Mouse (Mus musculus) 3T3-L1 (cell line): ENCODE measurements around the gene Olfr223.
"Not testable (repeated sequence)": the region's sequence is repeated elsewhere in the genome, so short reads cannot be mapped to it uniquely, and the experiment has no call there.

ENCODE experiments used
- DNase-seq: peaks from one replicate; pipeline ENCODE4 v3.0.0-alpha.2; 2015; ENCODE audit warnings: low read depth, low spot score

The Olfr223 gene

DNA sequence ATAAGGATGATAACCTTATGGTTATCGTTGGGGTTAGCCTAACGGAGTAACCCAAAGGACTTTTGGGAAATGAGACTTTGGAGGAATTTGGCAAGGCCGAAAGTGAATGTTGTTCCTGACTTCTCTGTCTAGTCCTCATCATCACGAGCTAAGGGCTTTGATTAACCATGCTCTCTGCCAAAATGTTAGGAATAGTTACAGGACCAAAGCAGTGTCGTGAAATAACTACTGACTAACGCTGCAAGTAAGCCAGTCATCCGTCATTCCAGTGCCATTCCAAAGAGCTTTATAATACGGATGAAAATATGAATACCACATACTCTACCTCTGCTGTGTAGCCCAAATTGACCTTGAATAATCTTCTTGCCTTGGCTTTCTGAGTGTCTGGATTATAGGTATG lies 3.9 kb upstream of the Olfr223 start:
- DNase-seq, result no peak

DNA sequence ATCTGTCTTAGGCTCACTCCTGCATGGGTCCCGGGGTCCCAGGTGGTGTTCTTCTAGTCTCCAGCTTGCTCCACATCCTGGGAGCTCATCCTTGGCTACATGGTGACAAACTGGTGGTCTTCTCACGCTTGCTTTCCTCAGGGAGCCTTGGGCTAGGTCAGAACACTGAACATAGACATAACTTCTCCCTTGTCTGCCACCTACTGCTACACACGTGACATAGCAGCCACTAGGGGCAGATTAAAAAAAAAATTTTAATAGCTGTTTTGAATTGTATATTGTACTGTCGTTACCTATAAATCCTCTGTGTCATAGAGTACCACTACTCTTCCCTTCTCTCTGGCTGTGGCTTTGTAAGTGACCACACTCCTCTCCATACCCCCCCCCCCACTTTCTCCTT lies 3.0 kb upstream of the Olfr223 start:
- peak; percentile 36 for DNase-seq

DNA sequence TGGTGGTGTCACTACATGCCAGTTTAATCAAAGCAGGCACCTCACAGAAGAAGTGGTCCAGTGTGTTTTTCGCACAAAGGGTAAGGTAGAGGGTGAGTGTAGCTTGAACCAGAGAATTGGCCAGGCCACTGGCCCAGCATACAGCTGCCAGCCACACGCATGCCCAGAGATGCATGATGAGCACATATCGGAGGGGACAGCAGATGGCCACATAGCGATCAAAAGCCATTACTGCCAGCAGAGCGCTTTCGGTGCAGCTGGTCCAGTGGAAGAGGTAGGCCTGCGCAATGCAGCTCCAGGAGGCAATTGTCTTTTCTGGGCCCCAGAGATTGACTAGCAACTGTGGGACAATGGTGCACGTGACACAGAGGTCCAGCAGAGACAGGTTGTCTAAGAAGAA lies 3.6 kb downstream of the Olfr223 start:
- DNase-seq, result no peak

DNA sequence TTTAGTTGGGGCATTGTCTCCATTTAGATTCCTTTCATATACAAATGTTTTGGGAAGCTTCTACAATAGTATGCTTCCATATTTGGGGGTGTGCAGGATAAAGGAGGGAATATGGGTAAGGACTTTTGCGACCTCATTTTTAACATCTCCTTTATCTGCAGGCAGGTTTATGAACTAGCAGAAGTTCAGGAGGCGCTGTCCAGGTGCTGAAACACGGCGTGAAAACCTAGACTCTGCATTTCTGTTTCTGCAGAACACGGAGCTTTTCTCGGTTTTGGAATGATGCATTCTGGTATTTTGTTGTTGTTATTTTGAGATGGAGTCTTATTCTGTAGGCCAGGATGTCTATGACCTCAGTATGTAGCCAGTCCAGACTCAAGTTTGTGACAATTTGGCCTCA lies 8.6 kb downstream of the Olfr223 start:
- peak; percentile 59 for DNase-seq

DNA sequence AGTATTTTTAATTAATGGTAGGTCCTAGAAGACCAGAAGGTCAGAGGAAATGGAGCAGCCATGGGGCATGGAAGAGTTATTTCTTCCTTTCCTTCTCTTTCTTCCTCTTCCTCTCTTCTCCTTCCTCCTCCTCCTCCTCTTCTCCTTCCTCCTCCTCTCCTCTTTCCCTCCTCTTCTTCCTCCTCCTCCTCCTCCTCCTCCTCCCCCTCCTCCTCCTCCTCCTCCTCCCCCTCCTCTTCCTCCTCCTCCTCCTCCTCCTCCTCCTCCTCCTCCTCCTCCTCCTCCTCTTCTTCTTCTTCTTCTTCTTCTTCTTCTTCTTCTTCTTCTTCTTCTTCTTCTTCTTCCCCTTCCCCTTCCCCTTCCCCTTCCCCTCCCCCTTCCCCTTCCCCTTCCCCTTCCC lies 17.0 kb downstream of the Olfr223 start, which contains the start of gene Olfr222:
Olfr222 (minus strand) TSS at position 101 of the 400 bp plus-strand sequence.
- DNase-seq, result not testable (repeated sequence)

DNA sequence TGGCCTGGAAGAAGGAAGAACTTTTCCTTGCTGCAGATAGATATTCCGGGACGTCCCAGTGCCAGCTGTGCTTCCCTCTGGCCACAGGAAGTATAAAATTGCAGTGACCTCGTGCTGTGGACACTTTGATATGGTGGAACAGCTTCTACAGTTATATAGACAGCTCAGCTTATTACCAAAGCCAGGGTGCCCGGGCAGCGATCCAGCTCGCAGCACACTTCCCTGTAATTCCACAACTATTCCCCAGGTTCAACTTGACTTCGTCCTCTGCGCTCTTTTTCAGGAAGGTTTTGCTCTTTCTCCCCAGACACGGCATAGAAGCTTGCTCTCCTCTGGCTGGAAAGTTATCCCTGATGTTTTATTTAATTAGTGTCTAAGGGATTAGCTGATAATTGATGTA lies 17.4 kb downstream of the Olfr223 start:
- no peak for DNase-seq

DNA sequence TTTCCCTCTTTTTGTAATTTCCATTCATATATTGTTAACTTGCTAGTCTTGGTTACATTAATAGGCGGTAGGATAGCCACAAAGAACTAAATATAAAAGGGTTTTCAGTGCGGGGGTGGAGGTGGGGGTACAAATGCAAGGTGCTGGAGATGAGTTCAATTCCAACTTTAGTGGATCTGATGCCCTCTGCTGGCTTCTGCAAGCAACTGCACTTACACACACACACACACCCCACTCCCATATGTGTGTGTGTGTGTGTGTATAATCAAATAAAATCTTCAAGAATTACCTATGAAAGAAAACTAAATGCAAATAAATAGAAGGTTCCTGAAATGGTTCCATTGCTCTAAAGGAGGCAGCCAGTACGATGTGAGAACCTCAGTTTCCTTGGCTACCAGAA lies 23.8 kb downstream of the Olfr223 start:
- peak; percentile 57 for DNase-seq

DNA sequence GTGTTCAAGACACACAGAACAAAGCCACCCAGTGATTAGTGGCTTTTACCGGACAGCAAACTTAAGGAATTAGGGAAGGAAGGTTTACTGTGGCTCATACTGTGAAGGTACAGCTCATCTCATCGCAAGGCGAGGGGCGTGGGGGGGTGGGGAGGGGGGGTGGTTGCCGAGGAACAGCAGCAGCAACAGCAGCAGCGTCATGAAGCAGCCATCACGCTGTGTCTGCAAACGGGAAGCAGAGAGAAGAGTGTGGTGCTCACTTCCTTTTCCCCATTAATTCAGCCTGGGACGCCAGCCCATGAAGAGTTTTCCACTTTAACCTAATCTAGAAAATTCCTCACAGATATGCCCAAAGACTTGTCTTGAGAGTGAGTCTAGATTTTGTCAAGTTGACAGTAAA lies 30.3 kb downstream of the Olfr223 start:
- no peak for DNase-seq

DNA sequence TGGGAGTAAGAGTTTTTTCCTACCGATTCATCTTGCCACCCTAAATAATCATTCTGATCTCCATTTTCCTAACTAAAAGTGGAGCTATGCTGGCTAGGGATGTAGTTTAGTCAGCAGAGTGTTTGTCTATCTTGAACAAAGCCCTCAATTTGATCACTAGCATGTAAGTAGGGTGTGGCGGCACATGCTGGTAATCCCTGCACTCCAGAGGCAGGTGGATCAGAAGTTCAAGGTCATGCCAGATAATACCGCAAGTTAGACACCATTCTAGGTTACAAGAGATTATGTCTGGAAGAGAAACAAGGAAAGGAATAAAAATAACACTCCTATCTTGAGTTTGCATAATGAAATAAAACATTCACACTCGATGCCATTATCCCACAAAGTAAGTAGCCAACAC lies 30.8 kb downstream of the Olfr223 start:
- DNase-seq, result no peak

DNA sequence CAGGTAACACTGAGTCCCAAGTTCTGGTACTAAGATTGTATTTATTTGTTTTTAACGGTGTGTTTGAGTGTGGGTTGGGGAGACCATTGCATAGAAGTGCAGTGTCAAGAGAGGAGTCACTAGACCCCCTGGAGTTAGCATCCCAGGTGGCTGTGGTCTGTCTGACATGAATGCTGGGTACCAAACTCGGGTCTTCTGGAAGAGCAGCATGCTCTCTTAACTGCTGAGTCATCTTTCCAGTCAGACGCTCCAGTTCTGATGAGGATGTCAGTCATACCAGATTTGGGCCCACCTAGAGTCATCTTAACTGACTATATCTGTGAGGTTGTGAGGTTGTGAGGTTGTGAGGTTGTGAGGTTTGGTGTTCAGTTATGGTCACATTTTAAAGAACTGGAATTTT lies 32.2 kb downstream of the Olfr223 start:
- no peak for DNase-seq

DNA sequence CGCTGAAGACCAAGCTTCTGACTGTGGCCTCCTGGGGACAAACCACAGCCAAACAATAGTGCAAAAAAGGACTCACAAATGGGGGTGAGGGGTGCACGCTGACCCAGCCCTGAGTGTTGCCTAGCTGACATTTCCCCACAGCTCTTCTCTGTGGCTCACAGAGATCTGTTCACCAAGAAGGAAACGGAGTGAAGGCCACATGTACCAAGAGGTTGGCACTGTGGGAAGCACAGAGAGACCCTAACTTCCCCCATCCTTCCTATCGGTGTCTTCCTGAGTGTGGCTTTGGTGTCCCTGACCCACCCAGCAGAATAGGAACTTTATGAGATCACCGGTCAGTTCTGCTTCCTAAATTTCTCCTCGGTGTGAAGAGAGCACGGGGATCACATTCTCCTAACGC lies 38.6 kb downstream of the Olfr223 start:
- no peak for DNase-seq

DNA sequence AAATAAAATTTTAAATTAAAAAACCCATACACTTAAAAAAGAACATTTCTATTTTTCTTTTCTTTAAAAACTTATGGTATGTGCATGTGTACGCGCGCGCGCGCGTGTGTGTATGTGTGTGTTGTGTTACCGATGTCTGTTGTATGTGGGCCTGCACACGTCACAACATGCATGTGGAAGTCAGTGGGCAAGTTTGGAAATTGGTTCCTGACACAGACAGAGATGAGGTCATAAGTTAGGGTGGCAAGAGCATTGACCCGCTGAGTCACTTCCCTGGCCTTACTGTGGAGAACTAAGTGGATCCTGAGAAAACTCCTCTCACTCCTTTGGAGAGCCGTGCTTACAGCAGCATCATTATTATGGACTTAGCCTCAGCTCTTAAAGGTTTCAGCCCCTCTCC lies 39.0 kb downstream of the Olfr223 start:
- peak; percentile 22 for DNase-seq

DNA sequence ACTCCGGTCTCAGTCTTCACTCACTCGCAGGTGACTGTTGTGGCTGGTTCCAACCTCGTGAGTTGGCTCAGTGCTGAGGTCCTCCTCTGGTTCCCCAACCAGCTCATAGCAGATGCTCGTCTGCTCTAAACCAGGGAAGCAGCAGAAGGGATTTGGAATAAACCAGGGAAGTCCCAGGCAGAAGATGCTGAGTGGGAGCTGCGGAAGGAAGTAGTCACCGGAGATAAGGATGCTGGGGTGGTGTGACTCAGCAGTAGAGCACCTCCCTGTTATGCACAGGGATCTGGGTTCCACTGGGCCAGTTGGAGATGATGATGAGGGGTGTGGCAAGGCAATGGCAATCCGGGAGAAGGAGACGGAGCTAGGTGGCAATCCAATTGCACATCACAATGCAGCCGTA lies 49.1 kb downstream of the Olfr223 start:
- no peak for DNase-seq

DNA sequence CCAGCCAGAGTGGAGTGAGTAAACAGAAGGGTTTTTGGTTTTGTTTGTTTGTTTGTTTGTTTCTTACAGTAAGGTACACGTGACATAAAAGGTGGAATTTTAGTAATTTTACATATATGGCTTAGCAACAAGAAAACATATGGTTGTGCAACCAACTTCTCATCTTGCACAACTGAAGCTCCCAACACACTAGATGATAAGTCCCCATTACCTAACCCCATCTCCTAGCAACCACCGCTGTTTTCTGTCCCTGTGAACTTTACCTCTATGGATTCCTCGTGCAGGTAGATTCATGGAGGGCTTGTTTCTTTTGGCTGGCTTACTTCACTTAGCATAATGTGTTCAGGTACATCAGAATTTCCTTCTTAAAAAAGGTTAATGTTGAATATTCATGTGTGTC lies 49.7 kb downstream of the Olfr223 start:
- DNase-seq, result no peak

DNA sequence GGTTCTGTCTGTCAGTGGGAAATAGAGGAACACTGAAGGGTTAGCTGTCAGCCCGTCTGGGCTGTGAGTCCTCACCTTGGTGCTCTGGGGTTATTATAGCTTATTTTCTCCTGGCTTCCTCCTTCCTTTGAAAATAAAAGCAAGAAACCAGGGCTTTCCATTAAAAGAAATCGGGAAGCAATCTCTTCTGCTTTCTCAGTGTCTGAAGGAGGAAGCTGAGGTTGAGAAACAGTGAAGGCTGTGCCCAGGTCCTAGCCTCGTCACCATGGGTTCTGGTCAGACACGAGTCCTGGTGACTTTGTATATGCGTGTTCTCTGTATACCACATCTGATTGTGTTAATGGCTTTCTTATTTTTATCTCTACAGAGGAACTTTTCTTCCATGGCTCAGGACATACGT lies 50.6 kb downstream of the Olfr223 start:
- DNase-seq, result no peak

DNA sequence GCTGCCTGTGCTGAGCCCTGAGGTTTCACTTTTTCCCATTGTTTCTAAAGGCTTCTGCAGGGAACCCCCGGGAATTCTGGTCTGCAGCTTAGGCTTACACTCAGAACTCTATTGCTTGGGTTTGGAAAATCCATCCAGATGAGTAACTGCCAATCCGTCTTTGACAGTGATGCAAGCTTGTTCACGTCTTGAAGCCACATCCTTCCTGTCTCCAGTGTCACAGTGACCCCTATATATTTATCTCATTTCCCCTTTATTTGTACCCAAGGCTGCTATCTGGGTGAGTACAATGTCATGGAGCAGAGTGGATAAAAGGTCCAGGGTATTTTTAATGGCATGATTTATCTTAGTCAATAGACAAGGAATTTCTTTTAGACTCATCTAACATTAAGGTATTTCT lies 51.8 kb downstream of the Olfr223 start, which contains the start of gene Nlrp3:
Nlrp3 (plus strand) TSS at position 245 of the 400 bp plus-strand sequence.
- no peak for DNase-seq

DNA sequence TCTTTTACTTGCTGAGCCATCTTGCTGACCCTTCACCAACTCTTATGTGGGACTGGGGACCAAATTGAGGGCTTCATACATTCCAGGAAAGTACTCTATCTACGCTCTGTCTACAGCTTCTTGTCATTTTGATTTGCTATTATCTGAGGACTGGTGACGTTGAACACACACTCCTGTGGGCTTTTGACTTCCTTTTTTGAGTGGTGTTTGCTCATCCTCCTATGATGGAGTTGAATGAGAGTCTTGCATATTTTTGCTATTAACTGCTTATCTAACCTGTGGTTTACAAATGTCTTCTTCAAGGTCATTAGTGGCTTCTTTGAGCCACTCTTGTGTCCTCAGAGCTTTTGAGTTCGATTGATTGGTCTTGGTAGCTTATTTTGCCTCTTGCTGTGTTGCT lies 53.0 kb downstream of the Olfr223 start:
- DNase-seq, result no peak
